Mouse (Mus musculus) left cerebral cortex, adult 2 months (tissue): ENCODE data around the gene Stk32c. TPM values are rescaled to one million over a fixed set of nuclear protein-coding genes. Genes with fewer than 3 reads are reported as not detected.
A peak's percentile ranks its signal among the peaks of the same experiment; 100 is the strongest.

Source experiments
- DNase-seq, 2 experiments: peaks; one replicate each; pipeline ENCODE4 v3.0.0; 2021 to 2022; ENCODE audit warnings: low spot score in 2 of 2, mixed read lengths in 1 of 2; ENCODE audit errors: extremely low spot score in 1 of 2
- H3K27ac ChIP-seq: fragments of 200-600 bp; 2 replicates; pipeline ENCODE4 v1.8.1; 2022
- H3K4me3 ChIP-seq: fragments of 200-600 bp; 2 replicates; pipeline ENCODE4 v1.8.1; 2022
- CTCF ChIP-seq: fragments of 200-600 bp; IDR thresholded peaks from 2 replicates; pipeline ENCODE4 v1.8.1; 2022; ENCODE audit warnings: antibody characterized with exemption, mild to moderate bottlenecking, moderate library complexity
- intact Hi-C: fragments of 180-260 bp; cut with DNase I; formaldehyde crosslinking; loops from one replicate; pipeline ENCODE4 v1.15.1; 2025
- total RNA-seq, 2 experiments: library from RNA; stranded (reverse); gene quantifications; 2 replicates each; pipeline ENCODE4 v1.2.3; 2021

Stk32c gene
- total RNA-seq, 2 experiments from 2014 or later: 159 to 167 TPM

GRCm38 (mm10) chr7:139101286-139101804 is 111.8 kb downstream of the Stk32c start:
- no peak for DNase-seq
- Histone ChIP-seq H3K4me3 (no peak overlapping the region), H3K27ac (peak overlapping the region; percentile 32; the same call in 1 of the 2 replicates)
- no peak for TF ChIP-seq CTCF
- intact Hi-C loops: no loop called here

- no peak for TF ChIP-seq CTCF
- H3K27ac ChIP-seq: no peak overlapping the region
- intact Hi-C loops: no loop called here
- no peak for DNase-seq
- no peak overlapping the region for H3K4me3 ChIP-seq
Observed at GRCm38 (mm10) chr7:139100531-139101095, 112.5 kb downstream of the Stk32c start.

- TF ChIP-seq CTCF: no peak
- H3K27ac ChIP-seq: 0 out of 2 replicates have a peak overlapping the region, but pooled peaks have one; percentile 6
- intact Hi-C loops: no loop called here
- DNase-seq: no peak
- H3K4me3 ChIP-seq: no peak overlapping the region
Observed at GRCm38 (mm10) chr7:139096399-139096798, 116.7 kb downstream of the Stk32c start.

- no peak for TF ChIP-seq CTCF
- intact Hi-C loops: no loop called here
- Histone ChIP-seq H3K27ac (no peak overlapping the region), H3K4me3 (no peak overlapping the region)
- DNase-seq: no peak
Observed at GRCm38 (mm10) chr7:139095282-139095681, 117.8 kb downstream of the Stk32c start.

GRCm38 (mm10) chr7:139094761-139095160 is 118.3 kb downstream of the Stk32c start:
- intact Hi-C loops: no loop called here
- no peak for TF ChIP-seq CTCF
- no peak overlapping the region for H3K4me3 ChIP-seq
- H3K27ac ChIP-seq: no peak overlapping the region
- DNase-seq: no peak

- Histone ChIP-seq H3K27ac (peak overlapping the region; percentile 5; the same call in 1 of the 2 replicates), H3K4me3 (no peak overlapping the region)
- intact Hi-C loops: no loop called here
- TF ChIP-seq CTCF: no peak
- DNase-seq: no peak
Observed at GRCm38 (mm10) chr7:139093781-139094180, 119.3 kb downstream of the Stk32c start.

- TF ChIP-seq CTCF: no peak
Observed at GRCm38 (mm10) chr7:139093124-139093523, 120.0 kb downstream of the Stk32c start.

GRCm38 (mm10) chr7:139092676-139093075 is 120.4 kb downstream of the Stk32c start:
- intact Hi-C loops: no loop called here
- Histone ChIP-seq H3K27ac (no peak overlapping the region), H3K4me3 (no peak overlapping the region)
- TF ChIP-seq CTCF: no peak
- no peak for DNase-seq

More at GRCm38 (mm10) chr7:139093124-139093523, 120.0 kb downstream of the Stk32c start:
- H3K4me3 ChIP-seq: no peak overlapping the region
- peak overlapping the region; percentile 5; the same call in 1 of the 2 replicates for H3K27ac ChIP-seq
- intact Hi-C loops: no loop called here
- DNase-seq: no peak

GRCm38 (mm10) chr7:139091681-139092080 is 121.4 kb downstream of the Stk32c start:
- no peak for TF ChIP-seq CTCF
- no peak overlapping the region for H3K4me3 ChIP-seq
- no peak overlapping the region for H3K27ac ChIP-seq
- DNase-seq: no peak
- intact Hi-C loops: no loop called here

- intact Hi-C loops: no loop called here
- no peak overlapping the region for H3K27ac ChIP-seq
- no peak overlapping the region for H3K4me3 ChIP-seq
- TF ChIP-seq CTCF: peak; percentile 11; the same call in 1 of the 2 replicates
- no peak for DNase-seq
Observed at GRCm38 (mm10) chr7:139089892-139090874, 122.9 kb downstream of the Stk32c start.

- no peak for DNase-seq
- H3K27ac ChIP-seq: no peak overlapping the region
- TF ChIP-seq CTCF: no peak
- H3K4me3 ChIP-seq: no peak overlapping the region
- intact Hi-C loops: no loop called here
Observed at GRCm38 (mm10) chr7:139087801-139088200, 125.3 kb downstream of the Stk32c start.
